Mouse (Mus musculus): ENCODE measurements around the gene Ptprf. TPM values are rescaled to one million over a fixed set of nuclear protein-coding genes. Genes with fewer than 3 reads are reported as not detected.

Gene Ptprf
- 55.7 and 66.2 TPM in 2 replicates for polyA plus RNA-seq (2012; rRNA removed)

DNA sequence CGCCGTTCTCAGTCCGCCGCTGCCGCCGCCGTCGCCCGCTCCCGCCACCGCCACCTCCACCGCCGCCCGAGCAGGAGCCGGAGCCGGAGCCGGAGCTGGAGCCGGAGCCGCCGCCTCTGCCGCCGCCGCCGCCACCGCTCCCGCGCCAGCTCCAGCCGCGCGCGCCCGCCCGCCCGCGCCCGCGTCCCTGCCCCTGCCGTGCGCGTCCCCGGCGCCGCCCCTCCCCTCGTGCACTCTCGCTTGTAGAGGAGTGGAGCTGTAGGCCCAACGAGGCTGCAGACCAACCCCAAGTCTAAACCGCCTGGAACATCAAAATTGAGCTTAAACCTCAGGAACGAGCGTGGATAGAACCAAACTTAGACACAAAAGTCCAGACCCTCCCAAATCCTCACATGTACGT, at the start of gene Ptprf:
Ptprf (minus strand) TSS at position 175 of the 400 bp plus-strand sequence.

DNA sequence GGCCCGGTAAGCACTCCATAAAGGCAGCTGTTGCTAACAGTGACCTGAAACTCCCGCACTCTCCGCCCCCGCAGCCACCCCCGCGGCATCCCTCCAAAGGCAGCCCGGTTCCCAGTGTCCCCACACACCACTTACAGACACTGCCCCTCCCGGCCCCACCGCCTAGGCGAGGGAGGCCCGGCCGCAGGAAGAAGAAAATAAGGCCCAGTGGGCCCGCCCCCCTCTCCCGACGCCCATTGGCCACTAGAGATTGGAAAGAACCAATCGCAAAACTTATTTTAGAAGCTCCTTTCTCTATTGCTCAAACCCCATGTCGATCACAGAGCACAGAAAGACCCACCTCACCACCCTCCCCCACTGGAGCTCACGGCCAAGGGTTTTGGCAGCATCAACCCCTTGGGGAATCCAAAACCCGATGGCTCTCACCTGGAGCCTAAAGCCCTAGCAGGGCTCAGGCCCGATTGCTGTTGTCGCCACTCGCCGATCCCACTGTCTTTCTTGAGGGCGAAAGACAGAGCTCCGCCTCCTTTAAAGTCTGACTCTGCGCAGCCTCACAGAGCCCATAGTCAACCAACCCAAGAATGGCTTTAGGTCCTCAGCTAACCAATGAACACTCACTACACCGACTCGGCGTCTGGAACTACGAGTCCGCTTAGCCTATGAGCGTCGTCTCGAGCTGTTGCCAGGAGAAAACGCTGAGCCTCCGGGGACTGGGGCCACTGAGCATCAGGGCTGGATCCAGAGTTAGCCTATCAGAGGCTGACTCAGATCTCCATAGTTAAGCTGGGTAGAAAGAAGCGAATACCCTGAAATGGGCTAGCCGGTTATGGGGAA, 111.5 kb downstream of the Ptprf start, which contains the start of gene Kdm4a:
Kdm4a (minus strand) TSS at position 577 of the 834 bp plus-strand sequence.

Other genes starting within 250 kb of the Ptprf start
- 13.4 and 18.7 TPM in 2 replicates for gene St3gal3, start 156.5 kb downstream of the Ptprf start, polyA plus RNA-seq (2012; rRNA removed)
- 8.6 and 10.9 TPM in 2 replicates for gene Kdm4a, start 111.4 kb downstream of the Ptprf start, polyA plus RNA-seq (2012; rRNA removed)
- 12.3 and 16.3 TPM in 2 replicates for gene Szt2, start 117.9 kb upstream of the Ptprf start, polyA plus RNA-seq (2012; rRNA removed)
- 7.6 and 7.9 TPM in 2 replicates for gene Med8, start 117.9 kb upstream of the Ptprf start, polyA plus RNA-seq (2012; rRNA removed)
- gene Elovl1, start 136.7 kb upstream of the Ptprf start, polyA plus RNA-seq (2012; rRNA removed): 298 and 386 TPM in 2 replicates
- gene Cdc20, start 145.9 kb upstream of the Ptprf start, polyA plus RNA-seq (2012; rRNA removed): 16.8 and 16.9 TPM in 2 replicates
- 0.06 and 0.13 TPM in 2 replicates for gene Mpl, start 166.1 kb upstream of the Ptprf start, polyA plus RNA-seq (2012; rRNA removed)
- gene Tie1, start 198.7 kb upstream of the Ptprf start, polyA plus RNA-seq (2012; rRNA removed): 11.6 and 16.0 TPM in 2 replicates
- gene 2610528J11Rik, start 235.6 kb upstream of the Ptprf start, polyA plus RNA-seq (2012; rRNA removed): 39.2 and 42.8 TPM in 2 replicates